Mouse (Mus musculus) CH12.LX (cell line): ENCODE results near the gene Arsb. TPM values are rescaled to one million over a fixed set of nuclear protein-coding genes. Genes with fewer than 3 reads are reported as not detected.

ENCODE experiments used
- DNase-seq: peaks from one replicate; pipeline ENCODE4 v3.0.0-alpha.2; 2013; ENCODE audit errors: extremely low read depth
- H3K27ac ChIP-seq: 2 replicates; pipeline ENCODE4 v1.5.1; 2012; ENCODE audit warnings: low read depth, mild to moderate bottlenecking, control low read depth, moderate library complexity; ENCODE audit not compliant: insufficient read depth
- H3K27me3 ChIP-seq: replicated peaks from 2 replicates; pipeline ENCODE3; 2012; ENCODE audit warnings: inconsistent platforms
- H3K36me3 ChIP-seq, 2 experiments: replicated peaks in 1 of 2; 2 replicates each; pipeline versions ENCODE3 to v1.6.1; 2012; ENCODE audit warnings: inconsistent platforms in 1 of 2, low read length in 1 of 2, mild to moderate bottlenecking in 1 of 2, mixed read lengths in 1 of 2, moderate library complexity in 1 of 2; ENCODE audit not compliant: control insufficient read depth in 1 of 2, insufficient read depth in 1 of 2
- H3K4me1 ChIP-seq, 2 experiments: 2 replicates each; pipeline ENCODE4 v1.6.1; 2012; ENCODE audit warnings: inconsistent platforms in 1 of 2, moderate library complexity in 1 of 2; ENCODE audit not compliant: insufficient read depth in 2 of 2, control insufficient read depth in 1 of 2
- H3K4me2 ChIP-seq: 2 replicates; pipeline ENCODE4 v1.6.1; 2012; ENCODE audit warnings: low read depth, mild to moderate bottlenecking, control low read depth; ENCODE audit not compliant: poor library complexity, insufficient read depth, severe bottlenecking
- H3K4me3 ChIP-seq, 3 experiments: fragments of 150-350 bp in 1 of 3; sonication (generic) in 1 of 3; replicated peaks in 1 of 3; 2 replicates each; pipeline versions ENCODE3 to v1.5.1; 2011 to 2012; ENCODE audit warnings: low read depth in 2 of 3, low read length in 2 of 3, mild to moderate bottlenecking in 2 of 3, moderate library complexity in 2 of 3, control low read depth in 1 of 3, improper control_type of control experiment in 1 of 3, inconsistent platforms in 1 of 3, mixed read lengths in 1 of 3; ENCODE audit not compliant: poor library complexity in 1 of 3
- H3K79me2 ChIP-seq: replicated peaks from 2 replicates; pipeline ENCODE4 v1.6.1; 2012; ENCODE audit warnings: mild to moderate bottlenecking, moderate library complexity; ENCODE audit not compliant: control insufficient read depth, poor library complexity, insufficient read depth, severe bottlenecking; ENCODE audit errors: extremely low read depth
- H3K9ac ChIP-seq: 2 replicates; pipeline ENCODE4 v1.6.1; 2012; ENCODE audit warnings: low read depth, mild to moderate bottlenecking, control low read depth, moderate library complexity; ENCODE audit not compliant: insufficient read depth
- H3K9me3 ChIP-seq: replicated peaks from 2 replicates; pipeline ENCODE3; 2012; ENCODE audit warnings: low read length, inconsistent platforms, mixed read lengths
- CHD1 ChIP-seq: IDR thresholded peaks from 2 replicates; pipeline ENCODE4 v1.6.1; 2012; ENCODE audit warnings: low read depth, low read length, improper control_type of control experiment, inconsistent platforms
- CHD2 ChIP-seq: IDR thresholded peaks from 2 replicates; pipeline ENCODE4 v1.6.1; 2011; ENCODE audit warnings: low read length, improper control_type of control experiment
- CTCF ChIP-seq, 2 experiments: IDR thresholded peaks in 1 of 2; conservative IDR thresholded peaks in 1 of 2; 2 replicates each; pipeline ENCODE4 v1.5.1; 2011 to 2012; ENCODE audit warnings: low read depth in 2 of 2, low read length in 2 of 2, improper control_type of control experiment in 1 of 2, inconsistent platforms in 1 of 2, mild to moderate bottlenecking in 1 of 2, moderate library complexity in 1 of 2
- E2F4 ChIP-seq: IDR thresholded peaks from 2 replicates; pipeline ENCODE4 v1.6.1; 2011; ENCODE audit warnings: low read depth, low read length, improper control_type of control experiment; ENCODE audit not compliant: insufficient replicate concordance
- ELF1 ChIP-seq: IDR thresholded peaks from 2 replicates; pipeline ENCODE4 v1.6.1; 2014; ENCODE audit warnings: low read depth, mild to moderate bottlenecking, inconsistent platforms, low read length, improper control_type of control experiment
- ETS1 ChIP-seq: conservative IDR thresholded peaks from 2 replicates; pipeline ENCODE4 v1.6.1; 2012; ENCODE audit warnings: low read depth, mild to moderate bottlenecking, inconsistent platforms, low read length, improper control_type of control experiment, moderate library complexity
- GABPA ChIP-seq: IDR thresholded peaks from 2 replicates; pipeline ENCODE4 v1.6.1; 2012; ENCODE audit warnings: low read depth, low read length, improper control_type of control experiment, inconsistent platforms; ENCODE audit not compliant: insufficient replicate concordance
- HCFC1 ChIP-seq: IDR thresholded peaks from 2 replicates; pipeline ENCODE4 v1.6.1; 2012; ENCODE audit warnings: low read depth, mild to moderate bottlenecking, inconsistent platforms, low read length, improper control_type of control experiment
- JUN ChIP-seq: IDR thresholded peaks from 2 replicates; pipeline ENCODE4 v1.6.1; 2011; ENCODE audit warnings: low read depth, mild to moderate bottlenecking, low read length, improper control_type of control experiment, moderate library complexity; ENCODE audit not compliant: insufficient read depth
- KAT2A ChIP-seq: IDR thresholded peaks from 2 replicates; pipeline ENCODE4 v1.6.1; 2012; ENCODE audit warnings: low read length, improper control_type of control experiment, inconsistent platforms; ENCODE audit not compliant: insufficient replicate concordance
- MAZ ChIP-seq: IDR thresholded peaks from 2 replicates; pipeline ENCODE4 v1.6.1; 2012; ENCODE audit warnings: low read depth, mild to moderate bottlenecking, inconsistent platforms, low read length, improper control_type of control experiment, moderate library complexity
- MEF2A ChIP-seq: IDR thresholded peaks from 2 replicates; pipeline ENCODE4 v1.6.1; 2014; ENCODE audit warnings: low read depth, mild to moderate bottlenecking, inconsistent platforms, low read length, improper control_type of control experiment, borderline replicate concordance
- MXI1 ChIP-seq: IDR thresholded peaks from 2 replicates; pipeline ENCODE4 v1.6.1; 2011; ENCODE audit warnings: mild to moderate bottlenecking, low read depth, low read length, improper control_type of control experiment
- MYC ChIP-seq: IDR thresholded peaks from 2 replicates; pipeline ENCODE4 v1.6.1; 2011; ENCODE audit warnings: low read depth, mild to moderate bottlenecking, improper control_type of control experiment, low read length
- NELFE ChIP-seq: IDR thresholded peaks from 2 replicates; pipeline ENCODE4 v1.6.1; 2011; ENCODE audit warnings: low read depth, low read length, improper control_type of control experiment
- NRF1 ChIP-seq: IDR thresholded peaks from 2 replicates; pipeline ENCODE4 v1.6.1; 2014; ENCODE audit warnings: low read depth, mild to moderate bottlenecking, inconsistent platforms, low read length, improper control_type of control experiment, moderate library complexity
- PAX5 ChIP-seq: IDR thresholded peaks from 2 replicates; pipeline ENCODE4 v1.6.1; 2012; ENCODE audit warnings: low read length, inconsistent platforms, mixed read lengths
- POLR2A ChIP-seq: IDR thresholded peaks from 2 replicates; pipeline ENCODE4 v1.6.1; 2011; ENCODE audit warnings: low read depth, mild to moderate bottlenecking, improper control_type of control experiment, low read length
- RCOR1 ChIP-seq: conservative IDR thresholded peaks from 2 replicates; pipeline ENCODE4 v1.6.1; 2012; ENCODE audit warnings: low read depth, mild to moderate bottlenecking, inconsistent platforms, low read length, improper control_type of control experiment
- SMC3 ChIP-seq: IDR thresholded peaks from 2 replicates; pipeline ENCODE4 v1.6.1; 2011; ENCODE audit warnings: low read depth, low read length, improper control_type of control experiment
- TBP ChIP-seq: conservative IDR thresholded peaks from 2 replicates; pipeline ENCODE4 v1.6.1; 2011; ENCODE audit warnings: low read depth, low read length, improper control_type of control experiment
- UBTF ChIP-seq: IDR thresholded peaks from 2 replicates; pipeline ENCODE4 v1.6.1; 2012; ENCODE audit warnings: low read depth, mild to moderate bottlenecking, inconsistent platforms, low read length, improper control_type of control experiment, moderate library complexity
- USF2 ChIP-seq: conservative IDR thresholded peaks from 2 replicates; pipeline ENCODE4 v1.6.1; 2011; ENCODE audit warnings: low read depth, low read length, improper control_type of control experiment
- ZKSCAN1 ChIP-seq: IDR thresholded peaks from 2 replicates; pipeline ENCODE4 v1.6.1; 2012; ENCODE audit warnings: low read depth, inconsistent platforms, low read length, improper control_type of control experiment, borderline replicate concordance
- dilution Hi-C: fragments of 300-500 bp; cut with MboI; formaldehyde crosslinking; loops from 2 replicates; pipeline ENCODE4 v1.14.3; 2020; ENCODE audit warnings: low sequenced_read_pairs; ENCODE audit not compliant: extremely low pct_unique_long_range_greater_than_20kb, extremely low pct_ligation_motif_present
- in situ Hi-C: fragments of 300-500 bp; cut with MboI; formaldehyde crosslinking; loops from 3 replicates; pipeline ENCODE4 v1.14.3; 2019; ENCODE audit warnings: low sequenced_read_pairs, low pct_ligation_motif_present, low pct_unique_long_range_greater_than_20kb, mixed read lengths
- polyA plus RNA-seq: library from polyadenylated mRNA; unstranded; fragments of >175 nt; gene quantifications from 2 replicates; pipeline ENCODE4 v1.2.1, GENCODE M21; 2012; ENCODE audit warnings: low read depth; ENCODE audit not compliant: insufficient read length
- total RNA-seq, 2 experiments: library from RNA; depleted of rRNA; stranded (reverse); fragments of 300-350 nt in 1 of 2; fragments of >200 nt in 1 of 2; gene quantifications; 2 replicates each; pipeline ENCODE4 v1.2.3; 2012 to 2014

Gene Arsb
- total and polyA plus RNA-seq, 3 experiments, result 1.0 to 9.8 (median 2.0) TPM

DNA sequence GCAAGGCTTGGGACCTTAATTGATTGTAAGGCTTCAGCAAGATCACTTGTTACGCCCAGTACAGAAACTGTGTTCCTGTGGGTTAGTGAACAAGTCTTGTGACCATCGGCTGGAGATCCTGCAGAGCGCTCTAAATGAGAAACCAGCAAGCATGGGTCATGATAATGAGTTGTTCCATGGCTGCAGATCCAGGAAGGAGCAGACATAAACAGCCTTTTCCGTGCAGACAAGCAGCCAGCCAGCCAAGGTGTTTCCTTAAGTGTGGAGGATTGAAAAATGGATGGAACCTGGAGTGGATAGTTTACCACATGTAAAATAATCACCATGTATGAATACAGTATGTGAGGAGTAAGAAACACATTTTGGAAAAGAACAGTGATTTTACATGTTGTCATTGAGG, 48.7 kb downstream of the Arsb start:
- H3K4me2 ChIP-seq, result no peak overlapping the region
- no peak for DNase-seq
- H3K9ac ChIP-seq, result no peak overlapping the region
- no peaks in the 10 kb centered on the region for H3K79me2 ChIP-seq
- H3K27me3 ChIP-seq, result no peaks in the 10 kb centered on the region
- H3K4me1 ChIP-seq, result peaks cover 0 to 16% of the 10 kb centered on the region in 2 experiments; a peak in 3 of 4 replicates
- in situ Hi-C loops, result no loop called here
- no peak overlapping the region for H3K27ac ChIP-seq
- dilution Hi-C loops, result no loop called here
- TF ChIP-seq PAX5 (no peak), ELF1 (no peak), MXI1 (no peak), ZKSCAN1 (no peak), SMC3 (no peak), CHD1 (no peak), USF2 (no peak), KAT2A (no peak), UBTF (no peak), CHD2 (no peak), NELFE (no peak)
- no peak overlapping the region for H3K4me3 ChIP-seq
- peaks cover 6% of the 10 kb centered on the region for H3K9me3 ChIP-seq
- H3K36me3 ChIP-seq, result peaks cover 0 to 2% of the 10 kb centered on the region in 2 experiments

- no peak overlapping the region for H3K4me2 ChIP-seq
- H3K36me3 ChIP-seq, result peaks cover 0 to 2% of the 10 kb centered on the region in 2 experiments
- no peak for DNase-seq
- no peaks in the 10 kb centered on the region for H3K79me2 ChIP-seq
- no peak overlapping the region for H3K4me3 ChIP-seq
- no peak for TF ChIP-seq ETS1
- TF ChIP-seq TBP, result no peak
- no peak for TF ChIP-seq UBTF
- TF ChIP-seq GABPA, result no peak
- TF ChIP-seq NRF1, result no peak
- TF ChIP-seq RCOR1, result no peak
- TF ChIP-seq KAT2A, result no peak
- TF ChIP-seq E2F4, result no peak
- no peak for TF ChIP-seq MEF2A
- no peak for TF ChIP-seq JUN
- TF ChIP-seq MYC, result no peak
- TF ChIP-seq HCFC1, result no peak
- no peak for TF ChIP-seq POLR2A
- no peak for TF ChIP-seq CTCF (conservative IDR thresholded peaks at IDR 0.05 in 1 of 2, IDR thresholded peaks at IDR 0.05 in 1 of 2; ENCODE audit: low read depth in 2 of 2, low read length in 2 of 2)
- no peak for TF ChIP-seq MXI1
- no peak for TF ChIP-seq MAZ
- TF ChIP-seq PAX5, result no peak
- H3K27ac ChIP-seq, result no peak overlapping the region
- no peaks in the 10 kb centered on the region for H3K27me3 ChIP-seq
- no peak overlapping the region for H3K9ac ChIP-seq
- H3K9me3 ChIP-seq, result peaks cover 6% of the 10 kb centered on the region
- dilution Hi-C loops (no loop called here), in situ Hi-C loops (no loop called here)
- peaks cover 0 to 5% of the 10 kb centered on the region in 2 experiments; a peak in 2 of 4 replicates for H3K4me1 ChIP-seq
Measured at GRCm38 (mm10) chr13:93822001-93822400, 50.6 kb downstream of the Arsb start.
